Mouse (Mus musculus) liver, embryonic 12.5 days (tissue): ENCODE data around the gene Neu4. TPM values are rescaled to one million over a fixed set of nuclear protein-coding genes. Genes with fewer than 3 reads are reported as not detected.
"Not testable (repeated sequence)": the region's sequence is repeated elsewhere in the genome, so short reads cannot be mapped to it uniquely, and the experiment has no call there.

Source experiments
- ATAC-seq: fragments of 200-750 bp; cut with Nextera tagmentation; 2 replicates; pipeline ENCODE4 v1.8.0; 2017; ENCODE audit warnings: moderate number of reproducible peaks, mild to moderate bottlenecking, moderate library complexity
- H3K27ac ChIP-seq: fragments of 300-500 bp; sonication (generic); 2 replicates; pipeline ENCODE4 v1.5.1; 2016; ENCODE audit warnings: mild to moderate bottlenecking
- H3K27me3 ChIP-seq: fragments of 300-500 bp; sonication (generic); replicated peaks from 2 replicates; pipeline ENCODE4 v1.6.1; 2016; ENCODE audit warnings: mild to moderate bottlenecking, moderate library complexity
- H3K36me3 ChIP-seq: fragments of 300-500 bp; sonication (generic); 2 replicates; pipeline ENCODE4 v1.6.1; 2016; ENCODE audit warnings: mild to moderate bottlenecking, moderate library complexity
- H3K4me1 ChIP-seq: fragments of 300-500 bp; sonication (generic); 2 replicates; pipeline ENCODE4 v1.6.1; 2016
- H3K4me2 ChIP-seq: fragments of 300-500 bp; sonication (generic); 2 replicates; pipeline ENCODE4 v1.6.1; 2016; ENCODE audit warnings: mild to moderate bottlenecking, moderate library complexity
- H3K4me3 ChIP-seq: fragments of 300-500 bp; sonication (generic); 2 replicates; pipeline ENCODE4 v1.5.1; 2016; ENCODE audit warnings: mild to moderate bottlenecking, moderate library complexity
- H3K9ac ChIP-seq: fragments of 300-500 bp; sonication (generic); 2 replicates; pipeline ENCODE4 v1.6.1; 2016; ENCODE audit warnings: mild to moderate bottlenecking, moderate library complexity
- H3K9me3 ChIP-seq: fragments of 300-500 bp; sonication (generic); replicated peaks from 2 replicates; pipeline ENCODE4 v1.6.1; 2016; ENCODE audit warnings: mild to moderate bottlenecking, moderate library complexity
- WGBS: fragments of 180-500 bp; shearing (Covaris S2); methylation state at CpG from one replicate; pipeline ENCODE4 v1.1.7; 2016; ENCODE audit not compliant: insufficient replicate concordance; 5-methylcytosine and 5-hydroxymethylcytosine counted together
- polyA plus RNA-seq: library from polyadenylated mRNA; unstranded; fragments of >200 nt; fragmentation: Nextera tagmentation; extraction: Ambion mirVana; gene quantifications from 2 replicates; pipeline ENCODE4 v1.2.1, GENCODE M21; 2016

The Neu4 gene
- polyA plus RNA-seq, 1 experiment from 2014 or later, result not detected

DNA sequence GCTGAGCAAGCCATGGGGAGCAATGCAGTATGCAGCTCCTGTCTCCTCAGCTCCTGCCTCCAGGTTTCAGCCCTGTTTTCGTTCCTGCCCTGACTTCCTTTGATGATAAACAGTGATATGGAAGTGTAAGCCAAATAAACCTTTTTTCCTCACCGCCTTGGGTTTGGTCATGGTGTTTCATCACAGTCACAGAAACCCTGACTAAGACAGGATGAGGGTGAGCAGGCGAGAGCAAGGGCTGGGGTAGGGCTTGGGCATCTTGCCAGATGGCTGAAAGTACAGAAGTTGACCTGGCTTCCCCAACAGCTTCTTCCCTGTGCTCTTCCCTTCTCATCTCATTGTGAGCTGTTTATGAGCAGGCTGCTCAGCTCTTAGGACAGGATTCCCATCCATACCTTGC lies 35.7 kb downstream of the Neu4 start:
- no peaks in the 10 kb centered on the region for H3K36me3 ChIP-seq
- H3K27ac ChIP-seq, result no peak overlapping the region
- H3K4me1 ChIP-seq, result no peaks in the 10 kb centered on the region
- 33% methylated on average over 3 of the region's 3 CpGs for whole genome bisulfite sequencing
- H3K9me3 ChIP-seq, result no peaks in the 10 kb centered on the region
- no peak for ATAC-seq
- no peak overlapping the region for H3K4me2 ChIP-seq
- H3K9ac ChIP-seq, result no peak overlapping the region
- no peaks in the 10 kb centered on the region for H3K27me3 ChIP-seq
- no peak overlapping the region for H3K4me3 ChIP-seq

DNA sequence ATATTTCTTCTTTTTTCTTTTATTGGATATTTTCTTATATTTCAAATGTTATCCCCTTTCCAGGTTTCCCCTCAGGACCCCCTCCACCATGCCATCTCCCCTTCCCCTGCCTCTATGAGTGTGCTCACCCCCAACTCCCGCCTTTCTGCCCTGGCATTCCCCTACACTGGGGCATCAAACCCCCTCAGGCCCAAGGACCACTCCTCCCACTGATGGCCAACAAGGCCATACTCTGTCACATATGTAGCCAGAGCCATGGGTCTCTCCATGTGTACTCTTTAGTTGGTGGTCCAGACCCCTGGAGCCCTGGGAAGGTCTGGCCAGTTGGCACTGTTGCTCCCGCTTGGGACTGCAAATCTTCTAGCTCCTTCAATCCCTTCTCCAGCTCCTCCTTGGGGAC lies 37.1 kb downstream of the Neu4 start:
- Histone ChIP-seq H3K36me3 (no peaks in the 10 kb centered on the region), H3K27ac (no peak overlapping the region), H3K4me2 (no peak overlapping the region), H3K27me3 (no peaks in the 10 kb centered on the region), H3K4me3 (no peak overlapping the region), H3K9me3 (no peaks in the 10 kb centered on the region), H3K9ac (no peak overlapping the region), H3K4me1 (no peaks in the 10 kb centered on the region)
- no peak for ATAC-seq
- WGBS, result 73% methylated on average over 2 of the region's 2 CpGs

DNA sequence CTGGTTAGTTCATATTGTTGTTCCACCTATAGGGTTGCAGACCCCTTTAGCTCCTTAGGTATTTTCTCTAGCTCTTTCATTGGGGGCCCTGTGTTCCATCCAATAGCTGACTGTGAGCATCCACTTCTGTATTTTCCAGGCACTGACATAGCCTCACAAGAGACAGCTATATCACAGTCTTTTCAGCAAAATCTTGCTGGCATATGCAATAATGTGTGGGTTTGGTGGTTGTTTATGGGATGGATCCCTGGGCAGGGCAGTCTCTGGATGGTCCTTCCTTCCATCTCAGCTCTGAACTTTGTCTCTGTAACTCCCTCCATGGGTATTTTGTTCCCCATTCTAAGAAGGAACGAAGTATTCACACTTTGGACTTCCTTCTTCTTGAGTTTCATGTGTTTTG lies 38.0 kb downstream of the Neu4 start:
- ATAC-seq, H3K4me2 ChIP-seq, H3K9ac ChIP-seq, H3K36me3 ChIP-seq, H3K27ac ChIP-seq, H3K27me3 ChIP-seq, H3K9me3 ChIP-seq, H3K4me1 ChIP-seq, H3K4me3 ChIP-seq: not testable (repeated sequence)
- 15% methylated on average over 1 of the region's 1 CpGs for WGBS

DNA sequence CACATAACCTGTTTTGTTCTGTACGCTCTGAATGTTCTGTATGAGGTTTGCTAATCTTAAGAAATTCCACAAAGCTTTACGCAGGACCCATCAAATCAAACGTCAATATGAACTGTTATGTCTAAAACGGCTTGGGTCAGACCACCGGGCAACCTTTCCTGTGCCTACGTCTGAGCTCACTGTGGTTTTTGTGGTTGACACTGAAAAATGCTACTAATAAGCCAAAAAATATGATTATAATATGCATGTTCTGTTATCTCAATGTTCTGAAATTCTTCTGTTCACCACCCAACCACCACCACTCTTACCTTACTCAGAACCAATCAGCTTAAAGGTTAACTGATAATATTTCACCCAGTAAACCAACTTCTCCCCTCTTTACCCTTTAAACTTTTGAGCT lies 54.5 kb downstream of the Neu4 start:
- H3K4me1 ChIP-seq, result no peaks in the 10 kb centered on the region
- no peaks in the 10 kb centered on the region for H3K36me3 ChIP-seq
- no peaks in the 10 kb centered on the region for H3K9me3 ChIP-seq
- H3K4me2 ChIP-seq, result no peak overlapping the region
- no peak for ATAC-seq
- WGBS, result 43% methylated on average over 6 of the region's 6 CpGs
- H3K27ac ChIP-seq, result no peak overlapping the region
- no peaks in the 10 kb centered on the region for H3K27me3 ChIP-seq
- no peak overlapping the region for H3K4me3 ChIP-seq
- H3K9ac ChIP-seq, result no peak overlapping the region

DNA sequence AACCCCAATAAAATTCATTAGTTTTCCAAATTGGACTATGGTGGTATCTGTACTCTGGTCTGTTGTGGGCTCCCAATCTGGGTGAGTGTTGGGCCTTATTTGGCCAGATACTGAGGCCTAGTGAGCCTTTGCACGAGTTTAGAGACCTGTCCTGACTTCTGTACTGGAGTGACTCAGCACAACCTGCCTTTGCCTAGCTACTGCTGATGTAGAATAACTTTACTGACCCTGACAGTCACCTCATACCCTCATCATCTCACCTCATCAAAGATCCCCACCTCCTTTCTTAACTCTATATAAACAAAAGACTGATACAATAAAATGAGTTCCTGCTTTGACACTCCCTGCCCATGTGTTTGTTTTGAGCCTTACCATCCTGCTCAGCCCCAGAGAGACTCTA lies 56.5 kb downstream of the Neu4 start:
- Histone ChIP-seq H3K36me3 (no peaks in the 10 kb centered on the region), H3K27me3 (peaks cover 11% of the 10 kb centered on the region; the same call in 1 of the 2 replicates), H3K9me3 (no peaks in the 10 kb centered on the region), H3K9ac (no peak overlapping the region), H3K4me3 (no peak overlapping the region), H3K4me1 (no peaks in the 10 kb centered on the region), H3K27ac (no peak overlapping the region), H3K4me2 (no peak overlapping the region)
- ATAC-seq, result no peak
- 9% methylated on average over 1 of the region's 1 CpGs for WGBS

Other genes with a start within 250 kb of the Neu4 start
- gene Dtymk, start 218.5 kb upstream of the Neu4 start, polyA plus RNA-seq, result 197 and 199 TPM in 2 replicates
- 15.5 and 17.1 TPM in 2 replicates for gene Ing5, start 216.5 kb upstream of the Neu4 start, polyA plus RNA-seq
- 7.6 and 8.0 TPM in 2 replicates for gene D2hgdh, start 195.5 kb upstream of the Neu4 start, polyA plus RNA-seq
- not detected in 2 replicates for gene Gal3st2, start 159.1 kb upstream of the Neu4 start, polyA plus RNA-seq
- not detected in 2 replicates for gene Gal3st2b, start 102.1 kb upstream of the Neu4 start, polyA plus RNA-seq
- gene Gal3st2c, start 29.9 kb upstream of the Neu4 start, polyA plus RNA-seq, result not detected in 2 replicates
- not detected in 2 replicates for gene Pdcd1, start 32.1 kb downstream of the Neu4 start, polyA plus RNA-seq